Mouse (Mus musculus) small intestine, adult 2 months (tissue): Measurements from ENCODE around the gene Prrt1. TPM values are rescaled to one million over a fixed set of nuclear protein-coding genes. Genes with fewer than 3 reads are reported as not detected.

ENCODE experiments used
- H3K27ac ChIP-seq: fragments of 200-500 bp; 2 replicates; pipeline ENCODE4 v1.5.1; 2012; ENCODE audit warnings: low read depth, low read length, control low read depth, inconsistent platforms; ENCODE audit not compliant: insufficient read depth
- H3K27me3 ChIP-seq: fragments of 200-500 bp; 2 replicates; pipeline ENCODE4 v1.6.1; 2012; ENCODE audit warnings: mild to moderate bottlenecking, moderate library complexity, low read length, inconsistent platforms; ENCODE audit not compliant: control insufficient read depth, insufficient read depth
- H3K36me3 ChIP-seq: fragments of 200-500 bp; 2 replicates; pipeline ENCODE4 v1.6.1; 2012; ENCODE audit warnings: mild to moderate bottlenecking, low read length, control low read depth, inconsistent platforms; ENCODE audit not compliant: control insufficient read depth, insufficient read depth
- H3K4me1 ChIP-seq: fragments of 200-500 bp; 2 replicates; pipeline ENCODE4 v1.6.1; 2012; ENCODE audit warnings: low read length, inconsistent platforms, mixed read lengths; ENCODE audit not compliant: control insufficient read depth, insufficient read depth, insufficient read length
- H3K4me3 ChIP-seq: fragments of 200-500 bp; 2 replicates; pipeline ENCODE4 v1.5.1; 2012; ENCODE audit warnings: low read depth, mild to moderate bottlenecking, control low read depth, inconsistent platforms, low read length, moderate library complexity
- CTCF ChIP-seq: fragments of 200-500 bp; IDR thresholded peaks from 2 replicates; pipeline ENCODE4 v1.5.1; 2012; ENCODE audit warnings: low read depth, mild to moderate bottlenecking, control low read depth, inconsistent platforms, low read length, moderate library complexity, mixed read lengths; ENCODE audit not compliant: insufficient replicate concordance, insufficient read length; ENCODE audit errors: extremely low read depth
- POLR2A ChIP-seq: fragments of 200-500 bp; IDR thresholded peaks from 2 replicates; pipeline ENCODE4 v1.6.1; 2012; ENCODE audit warnings: low read depth, mild to moderate bottlenecking, control low read depth, inconsistent platforms, low read length, moderate library complexity
- WGBS: fragments of 180-500 bp; shearing (Covaris S2); methylation state at CpG from one replicate; pipeline ENCODE4 v1.1.7; 2018; 5-methylcytosine and 5-hydroxymethylcytosine counted together
- polyA plus RNA-seq: library from polyadenylated mRNA; depleted of rRNA; stranded (reverse); fragments of >200 nt; gene quantifications from 2 replicates; pipeline ENCODE4 v1.2.3, GENCODE M21; 2012

Gene Prrt1
- polyA plus RNA-seq, 1 experiment, result 8.0 TPM

- Histone ChIP-seq H3K27me3 (no peaks in the 10 kb centered on the region), H3K27ac (0 out of 2 replicates have a peak overlapping the region, but pooled peaks have one; percentile 43), H3K4me3 (no peak overlapping the region), H3K4me1 (peaks cover 2% of the 10 kb centered on the region; the same call in 1 of the 2 replicates), H3K36me3 (peaks cover 20% of the 10 kb centered on the region)
- no peak for TF ChIP-seq CTCF
- no peak for TF ChIP-seq POLR2A
- WGBS, result 26% methylated on average over 8 of the region's 8 CpGs
These were observed 8.3 kb upstream of the Prrt1 start for GRCm38 (mm10) chr17:34621006-34621405.

- Histone ChIP-seq H3K27ac (no peak overlapping the region), H3K4me1 (peaks cover 4% of the 10 kb centered on the region), H3K36me3 (peaks cover 12% of the 10 kb centered on the region), H3K4me3 (no peak overlapping the region), H3K27me3 (no peaks in the 10 kb centered on the region)
- 83% methylated on average over 9 of the region's 9 CpGs for WGBS
- no peak for TF ChIP-seq CTCF
- TF ChIP-seq POLR2A, result no peak
These were observed 6.2 kb upstream of the Prrt1 start for GRCm38 (mm10) chr17:34623161-34623560.

GRCm38 (mm10) chr17:34624981-34625380 is 4.4 kb upstream of the Prrt1 start:
- H3K4me3 ChIP-seq, result no peak overlapping the region
- H3K36me3 ChIP-seq, result peaks cover 12% of the 10 kb centered on the region
- H3K27ac ChIP-seq, result no peak overlapping the region
- peaks cover 2% of the 10 kb centered on the region for H3K4me1 ChIP-seq
- 89% methylated on average over 3 of the region's 3 CpGs for WGBS
- TF ChIP-seq CTCF, result no peak
- H3K27me3 ChIP-seq, result no peaks in the 10 kb centered on the region

GRCm38 (mm10) chr17:34626062-34626772 is 3.1 kb upstream of the Prrt1 start:
- H3K4me3 ChIP-seq, result peak overlapping the region; percentile 74

GRCm38 (mm10) chr17:34626773-34627092 is 2.6 kb upstream of the Prrt1 start:
- Histone ChIP-seq H3K36me3 (peaks cover 10% of the 10 kb centered on the region), H3K27ac (peak overlapping the region; percentile 55), H3K27me3 (peaks cover 14% of the 10 kb centered on the region), H3K4me1 (peaks cover 10% of the 10 kb centered on the region), H3K4me3 (peak overlapping the region; percentile 74)
- whole genome bisulfite sequencing, result 2% methylated on average over 18 of the region's 18 CpGs
- TF ChIP-seq POLR2A (no peak), CTCF (peak; percentile 19; the same call in 1 of the 2 replicates)

More at GRCm38 (mm10) chr17:34626062-34626772, 3.1 kb upstream of the Prrt1 start:
- Histone ChIP-seq H3K4me1 (peaks cover 6% of the 10 kb centered on the region), H3K27me3 (peaks cover 11% of the 10 kb centered on the region), H3K36me3 (peaks cover 12% of the 10 kb centered on the region), H3K27ac (no peak overlapping the region)
- TF ChIP-seq CTCF (no peak), POLR2A (no peak)
- 53% methylated on average over 16 of the region's 16 CpGs for WGBS

- peaks cover 7% of the 10 kb centered on the region for H3K36me3 ChIP-seq
- peak overlapping the region; percentile 89 for H3K27ac ChIP-seq
- no peak for TF ChIP-seq CTCF
- peak; percentile 31; the same call in 1 of the 2 replicates for TF ChIP-seq POLR2A
- 1% methylated on average over 43 of the region's 45 CpGs for WGBS
- peak overlapping the region; percentile 74 for H3K4me3 ChIP-seq
- H3K27me3 ChIP-seq, result peaks cover 14% of the 10 kb centered on the region
- H3K4me1 ChIP-seq, result peaks cover 13% of the 10 kb centered on the region
These were observed 2.0 kb upstream of the Prrt1 start for GRCm38 (mm10) chr17:34627093-34627942.
